Mouse (Mus musculus): Measurements from ENCODE around the gene Plekha5.
"Not testable (repeated sequence)": the region's sequence is repeated elsewhere in the genome, so short reads cannot be mapped to it uniquely, and the experiment has no call there.

Plekha5 gene

DNA sequence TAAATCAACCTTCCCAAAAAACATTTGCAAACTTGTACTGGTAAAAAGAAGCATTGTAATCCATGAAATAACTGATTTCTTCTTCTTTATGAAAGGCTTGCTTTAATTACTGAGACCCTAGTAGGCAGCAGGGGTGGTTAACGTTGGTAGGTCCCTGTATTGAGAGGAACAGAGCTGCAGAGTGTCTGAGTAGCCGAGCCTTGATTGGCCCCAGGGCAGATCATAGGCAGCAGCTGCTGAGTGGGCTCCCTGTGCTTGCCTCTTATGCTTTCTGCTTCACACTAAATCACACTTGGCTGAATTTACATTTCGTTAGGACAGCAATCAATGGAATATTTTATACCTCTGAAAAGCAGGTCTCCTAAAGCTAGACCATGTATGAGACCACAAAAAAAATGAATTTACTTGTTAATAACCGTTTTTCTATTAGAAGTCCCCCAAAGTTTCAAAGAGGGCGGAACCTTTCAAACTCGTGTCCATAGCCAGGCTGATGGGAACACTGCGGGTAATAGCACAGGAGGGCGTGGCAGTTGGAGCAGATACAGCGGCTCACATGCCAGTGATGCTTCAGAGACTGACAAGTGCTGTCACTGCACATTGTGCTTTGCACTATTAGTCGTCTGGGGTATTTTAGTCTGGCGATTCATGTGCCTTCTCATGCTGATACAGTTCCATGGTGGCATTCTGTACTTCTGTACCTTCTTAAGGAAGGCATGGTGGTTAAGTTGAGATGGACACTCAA lies 123.5 kb downstream of the Plekha5 start:
- in situ Hi-C loops (cut with MboI; ENCODE audit: low pct_unique_long_range_greater_than_20kb in 1 of 2, low sequenced_read_pairs in 2 of 2, unreplicated experiment in 1 of 2), result no loop called here

DNA sequence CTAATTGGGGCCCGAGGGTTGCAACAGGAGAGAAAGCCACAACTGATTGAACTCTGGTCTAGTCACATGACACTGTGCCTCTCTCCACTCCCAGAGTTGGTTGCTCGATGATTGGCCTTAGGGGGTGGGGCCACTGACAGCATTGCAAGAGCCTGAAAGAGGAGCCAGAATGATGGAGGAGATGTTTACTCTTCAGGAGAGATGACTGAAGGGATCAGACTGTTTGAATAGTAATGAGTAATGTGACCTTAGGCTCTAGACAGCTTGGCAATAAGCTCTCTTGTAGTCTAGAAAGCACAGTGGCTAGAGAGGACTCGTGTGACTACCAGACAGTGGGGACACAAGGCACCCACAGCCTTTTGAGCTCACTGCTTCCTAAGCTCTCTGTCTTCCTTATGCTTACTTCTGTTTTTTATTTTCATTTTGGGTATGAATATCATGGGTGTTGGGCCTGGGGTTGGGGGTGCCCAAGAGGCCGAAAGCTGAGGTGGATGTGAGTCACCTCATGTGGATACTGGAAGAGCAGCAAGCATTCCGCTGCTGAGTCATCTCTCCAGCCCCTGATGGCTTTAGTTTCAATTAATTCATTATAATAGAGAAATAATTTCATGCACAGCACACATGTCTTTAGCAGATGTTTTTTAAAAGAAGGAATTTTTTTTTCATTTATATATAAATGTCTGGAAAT lies 124.4 kb downstream of the Plekha5 start:
- in situ Hi-C loops (cut with MboI; ENCODE audit: low pct_unique_long_range_greater_than_20kb in 1 of 2, low sequenced_read_pairs in 2 of 2, unreplicated experiment in 1 of 2), result no loop called here

DNA sequence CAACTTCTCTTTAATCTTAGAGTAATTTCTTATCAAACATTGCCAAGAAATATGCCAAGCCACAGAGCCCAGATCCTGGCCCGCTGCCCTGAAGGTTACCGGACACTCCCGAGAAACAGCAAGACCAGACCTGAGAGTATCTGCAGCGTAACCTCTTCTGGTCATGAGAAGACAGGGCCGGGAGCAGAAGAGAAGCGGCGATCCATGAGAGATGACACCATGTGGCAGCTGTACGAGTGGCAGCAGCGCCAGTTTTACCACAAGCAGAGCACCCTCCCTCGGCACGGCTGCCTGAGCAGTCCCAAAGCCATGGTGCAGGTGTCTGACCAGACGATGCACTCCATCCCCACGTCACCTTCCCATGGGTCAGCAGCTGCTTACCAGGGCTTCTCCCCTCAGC lies 126.9 kb downstream of the Plekha5 start:
- in situ Hi-C loops (cut with MboI; ENCODE audit: low pct_unique_long_range_greater_than_20kb in 1 of 2, low sequenced_read_pairs in 2 of 2, unreplicated experiment in 1 of 2), result no loop called here

DNA sequence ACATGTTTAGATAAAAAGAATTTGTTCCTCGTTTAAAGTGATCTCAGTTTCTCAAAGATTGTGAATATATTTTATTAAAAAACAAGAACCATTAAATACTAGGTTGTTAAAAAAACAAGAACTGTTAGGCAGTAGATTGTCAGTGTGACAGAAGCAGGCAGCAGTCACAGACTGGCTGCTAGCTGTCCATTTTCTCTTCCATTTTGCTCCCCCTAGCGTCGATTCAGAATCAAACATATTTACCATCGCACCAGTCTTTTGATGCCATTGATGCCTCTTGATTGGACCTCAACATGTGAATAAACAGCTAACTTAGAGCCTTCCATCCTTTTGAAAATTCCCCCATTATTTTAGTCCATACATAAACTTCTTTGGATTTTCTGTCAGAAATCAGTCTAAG lies 130.4 kb downstream of the Plekha5 start:
- in situ Hi-C loops (cut with MboI; ENCODE audit: low pct_unique_long_range_greater_than_20kb in 1 of 2, low sequenced_read_pairs in 2 of 2, unreplicated experiment in 1 of 2), result no loop called here

DNA sequence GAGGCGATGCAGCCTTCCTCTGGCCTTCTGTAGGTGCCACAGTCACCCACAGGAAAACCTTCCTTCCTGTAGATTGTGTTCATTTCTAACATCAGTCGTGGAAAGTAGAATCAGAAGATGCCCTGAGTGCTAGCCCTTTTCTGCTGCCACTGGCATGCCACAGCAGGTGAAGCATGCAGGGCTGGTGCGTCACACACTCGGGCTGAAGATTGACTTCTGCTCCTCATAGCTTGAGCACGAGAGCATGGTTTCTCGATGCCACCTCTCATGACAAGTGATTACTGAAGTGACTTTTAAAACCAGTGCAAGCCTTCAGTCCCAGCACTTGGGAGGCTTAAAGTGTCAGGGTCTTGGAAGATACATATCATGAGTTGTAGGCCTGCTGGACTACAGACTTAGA lies 135.6 kb downstream of the Plekha5 start:
- in situ Hi-C loops (cut with MboI; ENCODE audit: low pct_unique_long_range_greater_than_20kb in 1 of 2, low sequenced_read_pairs in 2 of 2, unreplicated experiment in 1 of 2), result no loop called here

DNA sequence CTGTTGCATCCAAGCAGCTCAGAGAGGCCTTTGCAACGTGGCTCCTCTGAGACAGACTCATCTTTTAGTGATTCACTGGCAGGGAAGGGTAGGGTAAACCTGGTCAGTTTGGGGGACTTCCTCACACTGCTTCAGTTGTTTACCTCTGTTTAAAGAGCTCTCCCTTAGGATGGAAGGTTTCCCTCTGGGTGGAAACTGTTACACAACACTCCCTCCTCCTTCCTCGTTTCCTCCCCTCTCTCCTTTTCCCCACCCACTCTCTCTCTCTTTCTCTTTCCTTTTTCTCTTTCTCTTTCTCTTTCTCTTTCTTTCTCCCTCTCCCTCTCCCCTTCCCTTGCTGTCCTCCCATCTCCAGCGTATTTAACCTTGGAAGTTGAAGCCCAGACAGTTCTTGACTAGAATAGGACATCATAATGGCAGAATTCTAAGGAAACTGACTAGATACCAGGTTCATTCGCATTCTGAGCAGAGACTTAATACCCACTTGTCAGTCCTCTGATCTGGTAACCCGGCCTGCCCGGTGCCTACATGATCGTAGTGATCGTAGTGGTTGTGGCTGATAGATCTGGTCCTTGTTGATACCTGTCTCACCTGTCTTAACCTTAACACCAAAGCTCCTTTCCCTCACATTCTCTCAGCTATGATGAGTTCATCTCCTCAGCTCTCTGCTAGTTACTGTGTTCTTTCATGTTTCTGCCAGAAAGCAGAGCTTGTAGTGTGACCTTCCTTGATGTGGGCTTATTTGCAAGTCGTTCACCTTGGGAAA lies 137.5 kb downstream of the Plekha5 start:
- in situ Hi-C loops (cut with MboI; ENCODE audit: low pct_unique_long_range_greater_than_20kb in 1 of 2, low sequenced_read_pairs in 2 of 2, unreplicated experiment in 1 of 2), result no loop called here

DNA sequence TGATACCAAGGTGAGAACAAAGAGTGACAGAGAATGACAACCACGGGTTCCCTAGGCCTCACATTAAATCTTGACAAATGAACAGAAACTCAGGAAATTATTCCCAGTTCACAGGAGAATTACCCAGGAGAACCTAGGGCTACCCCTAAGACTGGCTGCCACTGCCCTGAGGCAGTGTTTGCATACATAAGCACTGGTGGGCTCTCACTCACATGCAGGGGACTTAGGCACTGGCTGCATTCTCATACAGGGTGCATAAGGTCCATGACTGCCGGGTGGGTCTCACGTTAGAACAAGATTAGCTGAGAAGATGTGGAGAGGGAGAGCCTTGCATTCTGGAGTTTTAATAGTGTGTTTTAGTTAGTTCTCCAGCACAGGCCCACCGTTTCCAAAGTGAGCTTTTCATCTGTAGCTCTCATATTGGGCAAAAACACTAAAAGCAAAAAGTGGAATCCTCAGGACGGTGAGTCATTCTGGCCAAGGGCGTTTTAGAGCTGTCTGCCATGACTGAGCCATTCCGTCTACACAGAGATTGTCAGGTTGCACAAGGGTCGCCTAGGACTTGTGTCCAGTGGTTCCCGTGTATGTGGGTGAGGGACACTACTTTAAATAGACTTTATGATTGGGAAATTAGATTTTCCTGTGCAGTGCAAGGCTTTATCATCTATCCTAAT lies 138.2 kb downstream of the Plekha5 start:
- in situ Hi-C loops (cut with MboI; ENCODE audit: low pct_unique_long_range_greater_than_20kb in 1 of 2, low sequenced_read_pairs in 2 of 2, unreplicated experiment in 1 of 2), result no loop called here

DNA sequence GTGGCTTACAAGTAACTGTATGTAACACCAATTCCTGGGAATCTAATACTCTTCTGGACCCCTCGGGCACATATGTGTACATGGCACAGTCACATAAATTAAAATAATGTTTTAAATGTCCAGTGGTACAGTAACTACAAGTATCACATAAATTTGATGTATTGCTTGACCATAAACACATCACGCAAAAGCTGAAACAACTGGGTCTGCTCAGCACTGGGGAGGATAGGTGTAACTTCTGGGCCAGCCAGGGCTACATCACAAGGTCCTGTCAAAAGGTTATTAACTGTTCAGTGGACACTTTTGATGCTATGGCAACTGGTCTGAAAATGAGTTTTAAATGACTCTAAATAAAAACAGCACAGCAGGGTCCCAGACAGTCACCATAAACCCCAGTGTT lies 143.3 kb downstream of the Plekha5 start:
- in situ Hi-C loops (cut with MboI; ENCODE audit: low pct_unique_long_range_greater_than_20kb in 1 of 2, low sequenced_read_pairs in 2 of 2, unreplicated experiment in 1 of 2), result no loop called here

DNA sequence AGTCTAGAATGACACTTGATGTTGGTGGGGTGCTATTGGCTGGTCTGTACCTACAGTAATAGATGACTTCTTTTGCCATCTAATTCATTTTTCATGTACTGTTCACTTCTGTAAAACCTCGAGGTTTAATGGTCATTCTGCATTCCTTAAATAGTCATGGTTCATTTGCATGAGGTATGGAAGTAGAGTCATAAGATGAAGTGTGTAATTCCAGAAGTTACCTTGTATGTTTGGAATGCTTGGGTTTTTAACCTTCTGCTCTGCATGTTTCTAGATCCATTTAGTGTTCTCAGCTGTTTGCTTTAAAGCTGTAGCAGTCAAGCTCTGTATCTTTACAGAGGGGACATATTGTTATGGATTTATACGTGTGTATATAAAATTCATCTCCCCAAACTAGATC lies 144.0 kb downstream of the Plekha5 start:
- in situ Hi-C loops (cut with MboI; ENCODE audit: low pct_unique_long_range_greater_than_20kb in 1 of 2, low sequenced_read_pairs in 2 of 2, unreplicated experiment in 1 of 2), result no loop called here

DNA sequence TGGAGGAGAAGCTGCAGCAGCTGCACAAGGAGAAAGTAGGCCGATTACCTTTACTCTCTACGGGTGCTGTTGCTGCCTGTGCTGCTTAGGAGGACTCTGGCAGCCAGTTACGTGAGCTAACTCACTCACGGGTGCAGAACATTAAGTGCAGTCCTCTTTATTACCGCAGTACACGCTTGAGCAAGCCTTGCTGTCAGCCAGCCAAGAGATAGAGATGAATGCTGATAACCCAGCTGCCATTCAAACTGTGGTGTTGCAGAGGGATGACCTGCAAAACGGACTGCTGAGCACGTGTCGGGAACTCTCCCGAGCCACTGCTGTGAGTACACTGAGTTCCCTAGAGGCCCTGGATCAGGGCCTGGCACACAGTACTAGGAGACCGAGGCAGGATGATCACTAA lies 146.3 kb downstream of the Plekha5 start:
- in situ Hi-C loops (cut with MboI; ENCODE audit: low pct_unique_long_range_greater_than_20kb in 1 of 2, low sequenced_read_pairs in 2 of 2, unreplicated experiment in 1 of 2), result no loop called here

DNA sequence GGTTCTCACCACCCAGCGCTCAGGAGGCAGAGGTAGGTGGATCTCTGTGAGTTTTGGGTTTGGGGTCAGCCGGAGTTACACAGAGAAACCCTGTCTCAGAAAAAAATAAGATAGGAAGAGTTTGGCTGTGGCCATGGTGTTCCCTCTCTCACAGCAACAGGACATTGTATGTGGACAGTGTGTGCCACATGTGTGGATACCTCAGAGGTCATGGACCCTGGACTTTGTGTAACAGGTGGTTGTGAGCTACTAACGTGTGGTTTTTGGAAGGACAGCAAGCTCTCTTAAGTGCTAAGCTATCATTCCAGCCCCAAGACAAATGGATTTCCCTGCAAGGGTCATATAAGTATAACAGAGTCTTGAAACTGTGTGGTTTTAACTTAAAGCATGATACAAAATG lies 151.1 kb downstream of the Plekha5 start:
- in situ Hi-C loops (cut with MboI; ENCODE audit: low pct_unique_long_range_greater_than_20kb in 1 of 2, low sequenced_read_pairs in 2 of 2, unreplicated experiment in 1 of 2), result no loop called here

DNA sequence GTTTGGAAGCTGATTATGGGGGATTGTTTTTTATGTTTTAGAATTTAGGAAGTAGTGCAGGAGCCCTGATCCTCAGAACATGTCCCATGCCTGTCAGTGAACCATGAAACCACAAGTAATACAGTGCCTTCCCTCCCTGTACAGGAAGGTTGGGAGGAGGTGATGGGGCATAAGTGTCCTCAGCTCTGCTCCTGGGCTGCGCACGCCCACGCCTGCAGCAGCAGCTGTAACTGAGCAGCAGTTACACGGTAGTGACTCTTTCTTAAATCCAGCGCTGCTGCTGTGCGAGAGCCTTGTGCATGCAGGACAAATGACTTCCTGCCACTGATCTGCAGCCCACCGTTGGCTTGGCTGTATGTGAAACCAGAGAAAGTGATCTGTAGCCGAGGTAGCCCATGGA lies 152.3 kb downstream of the Plekha5 start:
- in situ Hi-C loops (cut with MboI; ENCODE audit: low pct_unique_long_range_greater_than_20kb in 1 of 2, low sequenced_read_pairs in 2 of 2, unreplicated experiment in 1 of 2), result no loop called here

DNA sequence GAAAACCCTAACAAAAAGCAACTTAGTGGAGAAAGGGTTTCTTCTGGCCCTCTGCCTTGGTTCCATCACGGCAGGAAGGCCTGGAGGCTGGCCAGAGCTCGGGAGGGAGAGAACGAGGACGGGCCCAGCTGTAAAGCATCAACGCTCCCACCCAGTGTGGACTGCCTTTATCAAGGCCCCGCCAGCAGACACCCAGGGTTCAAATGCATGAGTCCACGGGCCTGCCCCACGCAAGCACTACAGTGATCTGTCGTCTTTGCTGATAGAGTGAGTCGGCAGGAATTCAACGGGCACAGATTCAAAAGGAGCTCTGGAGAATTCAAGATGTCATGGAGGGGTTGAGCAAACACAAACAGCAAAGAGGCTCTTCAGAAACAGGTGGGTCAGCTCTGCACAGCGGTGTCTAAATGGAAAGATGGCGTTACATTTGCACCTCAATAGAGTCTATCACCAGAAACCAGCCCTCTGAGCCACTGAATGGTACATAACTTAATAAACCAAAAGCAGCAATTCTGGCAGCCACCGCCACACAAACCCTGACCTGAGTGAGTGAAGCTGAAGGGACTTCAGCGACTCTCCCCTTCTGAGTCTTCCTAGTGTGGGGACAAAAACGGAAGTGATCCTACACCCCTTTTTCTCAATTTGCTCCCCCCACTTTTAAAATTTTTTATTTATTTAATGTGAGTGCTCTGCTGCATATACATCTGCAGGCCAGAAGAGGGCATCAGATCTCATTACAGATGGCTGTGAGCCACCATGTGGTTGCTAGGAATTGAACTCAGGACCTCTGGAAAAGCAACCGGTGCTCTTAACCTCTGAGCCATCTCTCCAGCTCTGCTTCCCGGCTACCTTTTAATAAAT lies 153.3 kb downstream of the Plekha5 start:
- in situ Hi-C loops (cut with MboI; ENCODE audit: low pct_unique_long_range_greater_than_20kb in 1 of 2, low sequenced_read_pairs in 2 of 2, unreplicated experiment in 1 of 2), result no loop called here

DNA sequence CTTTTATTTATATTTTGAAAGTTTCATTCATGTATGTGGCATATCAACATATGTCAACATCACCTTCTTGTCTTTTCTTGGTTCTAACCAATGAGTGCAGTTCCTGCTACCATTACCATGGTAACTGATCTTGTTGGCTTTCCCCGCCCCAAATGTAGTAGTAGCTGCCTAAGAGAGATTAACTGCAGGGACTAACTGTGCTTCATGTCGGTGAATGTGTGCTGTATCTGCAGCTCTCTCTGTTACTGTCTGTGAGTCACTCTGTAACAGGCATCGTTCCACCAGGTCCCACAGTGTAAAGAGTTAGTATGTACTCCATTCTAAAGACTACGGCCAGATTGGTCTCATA lies 153.9 kb downstream of the Plekha5 start:
- in situ Hi-C loops (cut with MboI; ENCODE audit: low pct_unique_long_range_greater_than_20kb in 1 of 2, low sequenced_read_pairs in 2 of 2, unreplicated experiment in 1 of 2), result no loop called here

DNA sequence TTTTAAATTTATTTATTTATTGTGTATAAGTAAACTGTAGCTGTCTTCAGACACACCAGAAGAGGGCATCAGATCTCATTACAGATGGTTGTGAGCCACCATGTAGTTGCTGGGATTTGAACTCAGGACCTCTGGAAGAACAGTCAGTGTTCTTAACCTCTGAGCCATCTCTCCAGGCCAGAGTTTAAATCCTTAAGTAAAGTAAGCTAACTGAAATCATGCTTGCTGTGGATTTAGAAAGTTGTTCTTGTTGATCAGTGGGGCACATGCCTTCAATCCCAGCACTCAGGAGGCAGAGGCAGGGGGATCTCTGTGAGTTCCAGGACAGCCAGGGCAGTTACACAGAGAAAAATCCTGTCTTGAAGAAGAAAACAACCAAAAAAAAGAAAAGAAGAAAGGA lies 155.1 kb downstream of the Plekha5 start:
- in situ Hi-C loops (cut with MboI; ENCODE audit: low pct_unique_long_range_greater_than_20kb in 1 of 2, low sequenced_read_pairs in 2 of 2, unreplicated experiment in 1 of 2), result not testable (repeated sequence)

DNA sequence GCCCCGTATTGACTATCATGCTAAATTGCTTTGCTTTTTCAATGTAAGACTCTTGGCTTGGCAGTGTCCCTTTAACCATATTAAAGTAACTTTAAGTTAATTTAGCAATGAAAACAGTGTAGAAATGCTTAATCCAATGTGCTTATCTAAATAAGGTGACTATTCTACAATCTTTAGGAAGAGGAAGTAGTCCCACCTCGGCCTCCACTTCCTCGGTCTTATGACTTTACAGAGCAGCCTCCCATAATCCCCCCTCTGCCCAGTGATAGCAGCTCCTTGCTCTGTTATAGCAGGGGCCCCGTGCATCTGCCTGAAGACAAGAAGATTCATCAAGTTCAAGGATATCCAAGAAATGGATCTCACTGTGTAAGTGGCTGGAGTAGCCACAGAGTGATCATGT lies 156.3 kb downstream of the Plekha5 start:
- in situ Hi-C loops (cut with MboI; ENCODE audit: low pct_unique_long_range_greater_than_20kb in 1 of 2, low sequenced_read_pairs in 2 of 2, unreplicated experiment in 1 of 2), result no loop called here

DNA sequence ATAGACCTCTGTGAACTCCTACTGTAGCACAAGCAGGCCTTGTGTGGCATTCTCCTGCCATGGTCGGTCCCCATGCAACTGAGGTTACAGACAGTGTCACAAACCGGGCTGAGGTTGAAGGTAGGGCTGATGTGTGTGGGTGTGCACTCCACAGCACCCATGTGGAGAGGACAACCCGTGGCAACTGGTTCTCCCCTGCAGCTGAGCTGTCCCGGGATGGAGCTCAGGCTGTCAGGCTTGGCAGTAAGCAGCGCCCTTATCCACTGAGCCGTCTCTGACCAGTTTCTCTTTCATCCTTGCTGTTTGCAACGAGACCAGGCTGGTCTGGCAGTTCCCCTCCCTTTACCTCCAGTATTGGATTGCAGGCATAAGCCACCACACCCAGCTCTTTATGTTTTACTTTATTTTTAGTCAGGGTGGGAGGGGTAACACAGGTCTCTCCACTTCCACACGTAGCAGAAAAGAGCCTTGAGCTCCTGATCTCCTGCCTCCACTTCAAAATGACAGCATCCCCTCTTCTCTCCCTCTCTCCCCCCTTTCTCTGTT lies 162.9 kb downstream of the Plekha5 start:
- in situ Hi-C loops (cut with MboI; ENCODE audit: low pct_unique_long_range_greater_than_20kb in 1 of 2, low sequenced_read_pairs in 2 of 2, unreplicated experiment in 1 of 2), result no loop called here

DNA sequence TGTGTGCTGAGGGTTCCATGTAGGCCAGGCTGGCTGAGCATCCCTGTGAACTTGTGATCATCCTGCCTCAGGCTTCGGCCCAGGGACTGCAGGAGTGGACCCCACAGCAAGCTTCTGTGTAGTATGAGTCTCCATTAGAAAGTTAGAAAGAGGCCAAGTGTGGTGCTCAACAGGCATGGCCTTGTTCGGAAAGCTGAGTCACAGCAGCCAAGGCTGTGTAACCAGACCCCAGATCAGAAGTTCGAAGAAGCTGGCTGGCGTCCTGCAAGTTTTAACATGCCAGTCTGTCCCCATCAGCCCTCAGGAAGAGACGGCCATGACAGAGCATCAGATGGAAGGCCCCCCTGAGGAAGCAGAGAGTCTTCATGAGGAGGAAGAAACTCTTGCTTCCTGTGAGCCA lies 167.5 kb downstream of the Plekha5 start:
- in situ Hi-C loops (cut with MboI; ENCODE audit: low pct_unique_long_range_greater_than_20kb in 1 of 2, low sequenced_read_pairs in 2 of 2, unreplicated experiment in 1 of 2), result no loop called here

Data from mouse embryonic stem cell (cell line).